Mouse (Mus musculus): Measurements from ENCODE around the gene Maml3. TPM values are rescaled to one million over a fixed set of nuclear protein-coding genes. Genes with fewer than 3 reads are reported as not detected.

Gene Maml3
- polyA plus RNA-seq, 1 experiment: 4.8 TPM

DNA sequence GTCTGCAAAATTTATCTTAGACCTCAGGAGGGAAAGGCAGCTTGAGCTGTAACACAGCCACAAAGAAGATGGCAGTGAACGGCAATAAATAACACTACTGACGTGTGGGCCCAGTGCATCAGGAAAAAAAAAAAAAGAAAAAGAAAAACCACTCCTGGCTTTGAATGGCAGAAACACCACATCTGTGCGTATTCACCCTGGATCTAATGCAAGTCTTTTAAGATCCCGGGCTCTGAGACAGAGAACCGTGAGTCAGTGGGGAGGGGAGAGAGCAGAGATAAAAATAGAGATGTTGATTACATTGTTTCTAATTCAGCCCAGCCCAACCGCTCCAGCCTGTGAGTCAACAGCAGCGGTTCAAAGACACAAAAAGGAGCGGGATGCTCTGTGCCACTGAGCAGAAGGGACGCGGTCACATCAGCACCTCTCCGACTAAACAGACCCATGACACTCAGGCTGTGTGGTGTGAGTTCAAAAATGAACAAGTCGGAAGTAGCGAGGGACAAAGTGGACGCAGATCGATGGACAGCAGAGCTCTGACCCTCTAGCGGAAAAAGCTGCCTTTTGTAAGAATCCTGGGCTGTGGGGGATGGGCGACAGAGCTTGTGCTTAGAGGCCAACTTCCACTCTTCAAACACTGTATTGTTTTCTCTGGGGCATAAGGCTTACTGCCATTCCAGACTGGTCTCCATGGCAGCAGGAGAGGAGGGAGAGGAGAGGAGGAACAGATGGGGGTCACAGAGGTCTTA is 316.1 kb downstream of the Maml3 start:
- DNase-seq (ENCODE audit: low spot score): peak; percentile 27

DNA sequence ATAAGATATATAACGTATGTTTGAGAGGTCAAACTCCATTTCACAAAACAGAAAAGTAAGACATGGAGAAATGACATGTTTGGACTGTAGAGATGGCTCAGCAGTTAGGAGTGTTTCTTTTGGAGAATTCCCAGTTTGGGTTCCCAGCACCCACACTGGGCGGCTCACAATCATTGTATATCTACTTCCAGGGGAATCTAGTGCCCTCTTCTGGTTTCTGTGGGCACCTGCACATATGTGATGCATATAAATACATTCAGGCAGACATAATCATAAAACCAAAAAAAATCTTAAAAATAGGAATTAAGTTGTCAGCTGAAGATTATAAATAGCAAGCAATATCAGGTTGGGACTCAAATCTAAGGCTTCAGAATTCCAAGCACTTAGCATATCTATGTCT is 316.9 kb downstream of the Maml3 start:
- no peak for DNase-seq (ENCODE audit: low spot score)

DNA sequence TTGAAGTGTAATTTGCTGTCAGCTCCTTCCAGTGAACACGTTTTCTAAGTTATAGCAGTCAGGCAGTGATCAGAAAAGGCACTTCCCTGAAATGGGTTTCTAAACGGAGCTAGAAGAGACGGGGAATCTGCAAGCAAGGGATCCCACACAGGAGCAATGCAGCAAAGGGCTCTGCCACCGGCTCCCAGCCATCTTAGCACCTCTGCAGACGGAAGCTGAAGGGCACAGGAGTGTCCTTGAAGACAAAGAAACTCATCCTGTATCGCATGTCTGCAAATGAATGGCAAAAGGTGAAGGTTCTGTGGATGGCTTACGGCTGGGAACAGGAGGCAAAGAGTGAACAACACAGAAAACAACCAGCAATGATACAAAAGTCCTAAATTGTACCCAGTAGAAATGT is 319.1 kb downstream of the Maml3 start:
- no peak for DNase-seq (ENCODE audit: low spot score)

DNA sequence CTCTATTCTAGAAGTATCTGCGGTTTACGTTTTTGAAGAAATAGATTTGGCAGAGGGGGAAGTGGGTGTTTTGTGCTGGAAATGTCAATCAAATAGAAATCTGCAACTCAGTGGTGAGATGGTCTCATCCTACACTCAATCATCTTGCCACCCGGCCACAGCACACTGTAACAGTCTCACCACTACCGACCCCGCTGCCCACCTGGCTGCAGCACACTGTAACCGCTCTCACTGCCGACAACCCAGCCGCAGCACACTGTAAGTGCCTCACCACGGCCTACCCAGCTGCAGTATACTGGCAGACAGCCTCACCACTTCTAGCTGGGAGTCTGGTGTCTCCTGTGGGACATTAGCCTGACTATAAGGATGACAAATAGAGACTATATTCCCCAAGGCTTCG is 322.7 kb downstream of the Maml3 start:
- DNase-seq (ENCODE audit: low spot score): no peak

DNA sequence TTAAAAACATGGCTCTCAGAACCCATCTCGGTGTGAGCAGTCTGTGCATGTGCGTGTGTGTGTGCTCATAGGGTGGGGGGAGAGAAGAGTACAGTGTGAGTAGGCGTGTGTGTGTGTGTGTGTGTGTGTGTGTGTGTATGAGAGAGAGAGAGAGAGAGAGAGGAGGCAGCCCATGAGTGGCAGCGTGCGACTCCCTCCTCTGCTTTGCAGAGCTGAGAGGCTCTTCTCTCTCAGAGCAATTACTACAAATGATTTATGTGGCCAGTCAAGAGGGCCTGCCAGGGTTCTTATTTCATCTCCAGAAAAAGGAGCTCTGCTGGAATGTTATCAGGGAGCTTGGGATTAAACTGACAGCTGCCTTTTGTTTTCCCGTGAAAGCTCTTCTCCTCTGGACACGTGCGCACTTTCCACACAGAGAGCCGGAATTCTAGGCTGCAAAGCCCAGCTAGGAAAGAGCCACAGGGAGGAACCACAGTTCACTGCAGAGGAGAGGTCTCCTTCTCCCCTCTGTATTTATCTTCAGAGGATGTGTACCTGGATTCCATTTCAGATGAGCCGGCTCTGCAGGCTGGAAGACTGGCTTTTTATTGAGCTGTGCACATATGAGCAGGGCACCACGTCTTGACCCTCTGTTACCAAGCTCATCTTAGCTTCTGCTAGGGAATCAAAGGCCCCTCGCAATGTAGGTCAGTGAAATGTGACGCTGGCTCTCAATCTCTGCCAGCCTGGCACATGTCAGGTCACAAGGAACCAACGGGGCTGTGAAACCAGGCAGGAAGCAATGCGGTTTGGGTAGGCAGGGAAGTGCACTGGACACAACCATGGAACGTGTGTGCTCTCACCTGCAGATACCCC is 325.9 kb downstream of the Maml3 start:
- no peak for DNase-seq (ENCODE audit: low spot score)

DNA sequence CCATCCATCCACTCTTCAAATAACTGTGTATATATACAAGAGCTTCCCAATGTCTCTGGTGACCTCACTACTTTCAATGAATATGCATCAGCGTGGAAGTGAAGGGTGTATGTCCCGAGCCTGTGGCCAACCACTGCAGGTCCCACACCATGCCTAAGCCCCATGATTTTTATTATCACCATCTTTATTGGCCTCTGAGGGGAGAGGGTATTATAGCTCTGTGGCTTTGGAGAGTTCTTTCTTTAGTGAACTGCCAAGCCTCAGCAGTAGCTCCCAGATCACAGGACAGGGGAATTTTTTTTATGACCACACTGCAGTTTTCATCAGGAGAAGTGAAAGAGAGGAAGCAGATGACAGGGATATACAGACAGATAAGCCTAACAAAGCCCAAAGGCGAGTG is 326.7 kb downstream of the Maml3 start:
- no peak for DNase-seq (ENCODE audit: low spot score)

DNA sequence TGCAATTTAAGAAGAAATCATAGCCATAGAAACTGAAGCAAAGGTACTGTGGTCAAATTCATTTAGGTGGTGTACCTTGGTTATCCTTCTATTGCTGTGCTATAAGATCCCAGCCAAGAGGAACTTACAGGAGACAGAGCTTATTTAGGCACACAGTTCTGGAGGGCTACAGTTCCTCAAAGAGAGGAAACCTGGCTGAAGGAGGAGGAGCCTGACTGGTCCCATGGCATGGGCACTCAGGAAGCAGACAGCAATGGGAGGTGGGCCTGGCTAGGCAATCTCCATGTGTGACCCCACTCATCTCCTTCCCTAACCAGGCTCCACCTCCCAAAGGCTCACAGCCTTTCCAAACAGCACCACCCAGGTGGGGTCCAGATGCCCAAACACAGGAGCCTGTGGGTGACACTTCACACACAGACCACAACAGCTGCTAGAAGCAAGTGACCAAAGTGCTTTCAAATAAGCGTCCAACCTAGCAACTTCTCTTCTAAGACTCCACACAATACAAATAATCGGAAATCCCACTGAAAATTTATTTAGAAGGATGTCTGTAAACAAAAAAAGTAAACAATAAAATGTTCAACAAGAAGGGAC is 328.8 kb downstream of the Maml3 start:
- no peak for DNase-seq (ENCODE audit: low spot score)

DNA sequence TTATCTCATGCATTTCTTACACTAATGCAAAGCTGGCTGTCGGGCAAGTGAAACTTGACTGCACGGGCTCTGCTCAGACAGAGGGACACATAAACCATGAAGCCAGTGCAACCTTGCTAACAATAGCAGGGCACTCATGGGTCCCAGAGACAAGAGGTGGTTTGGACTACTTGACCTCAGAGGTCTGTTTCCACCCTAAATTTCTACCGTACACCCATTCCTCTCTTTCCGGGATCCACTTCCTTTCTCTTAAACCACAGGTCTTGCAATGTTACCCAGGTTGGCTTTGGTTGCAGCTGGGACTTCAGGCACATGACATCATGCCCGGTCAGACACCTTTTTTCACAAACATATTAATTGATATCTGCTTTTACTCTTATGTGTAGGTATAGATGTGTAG is 331.3 kb downstream of the Maml3 start:
- DNase-seq (ENCODE audit: low spot score): no peak

DNA sequence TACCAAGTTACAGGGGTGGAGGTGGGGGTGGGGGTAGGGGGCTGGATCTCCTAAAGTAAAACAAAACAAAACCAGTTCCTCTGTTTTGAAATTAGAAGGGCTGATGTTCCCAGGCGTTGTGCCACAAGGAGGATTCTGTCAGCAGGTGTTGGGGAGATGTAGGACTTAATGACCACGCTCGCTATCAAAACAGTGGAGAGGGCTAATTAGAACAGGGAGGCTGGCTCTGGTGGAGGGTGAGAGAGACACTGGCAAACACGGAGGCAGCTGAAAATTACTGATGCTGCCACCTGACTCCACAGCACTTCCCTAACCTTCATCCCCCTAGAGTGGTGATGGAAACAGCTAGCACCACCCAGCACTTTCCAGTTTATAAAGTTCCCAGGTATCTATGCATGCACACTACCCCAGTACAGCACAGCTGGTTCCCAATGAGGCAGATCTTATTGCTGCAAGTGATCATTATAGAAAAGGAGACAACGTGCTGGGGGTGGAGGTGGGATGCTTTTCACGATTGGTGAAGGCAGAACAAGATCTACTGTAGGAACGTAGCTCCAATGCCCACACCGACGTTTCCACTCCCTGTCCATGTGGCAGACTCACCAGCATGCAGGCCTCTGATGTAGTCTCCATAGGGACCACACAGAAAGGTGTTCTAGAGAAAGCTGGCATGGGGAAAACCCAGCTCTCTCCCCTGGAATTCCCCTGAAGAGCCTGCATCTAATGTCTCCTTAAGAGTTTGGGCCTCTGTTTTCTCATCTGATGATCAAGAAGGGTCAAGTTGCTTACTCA is 332.8 kb downstream of the Maml3 start:
- no peak for DNase-seq (ENCODE audit: low spot score)

DNA sequence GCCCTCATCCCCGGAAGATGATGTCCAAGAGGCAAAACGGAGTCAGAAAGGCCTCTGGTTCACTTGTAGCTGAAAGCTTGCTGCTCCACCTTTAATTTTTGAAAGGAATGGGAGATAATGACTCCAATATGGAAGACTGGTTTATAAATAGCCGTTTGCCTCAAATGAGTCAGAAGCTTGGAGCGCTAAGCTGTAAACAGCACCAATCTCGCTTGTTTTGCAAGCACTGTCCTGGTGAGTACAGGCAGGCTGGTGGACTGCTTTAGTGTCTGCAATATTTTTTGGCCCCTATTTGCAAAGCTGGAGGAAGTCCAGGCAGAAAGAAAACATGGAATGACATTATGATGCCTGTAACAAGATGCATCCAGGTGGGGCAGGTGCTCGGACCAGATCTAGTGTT is 335.7 kb downstream of the Maml3 start:
- DNase-seq (ENCODE audit: low spot score): no peak

DNA sequence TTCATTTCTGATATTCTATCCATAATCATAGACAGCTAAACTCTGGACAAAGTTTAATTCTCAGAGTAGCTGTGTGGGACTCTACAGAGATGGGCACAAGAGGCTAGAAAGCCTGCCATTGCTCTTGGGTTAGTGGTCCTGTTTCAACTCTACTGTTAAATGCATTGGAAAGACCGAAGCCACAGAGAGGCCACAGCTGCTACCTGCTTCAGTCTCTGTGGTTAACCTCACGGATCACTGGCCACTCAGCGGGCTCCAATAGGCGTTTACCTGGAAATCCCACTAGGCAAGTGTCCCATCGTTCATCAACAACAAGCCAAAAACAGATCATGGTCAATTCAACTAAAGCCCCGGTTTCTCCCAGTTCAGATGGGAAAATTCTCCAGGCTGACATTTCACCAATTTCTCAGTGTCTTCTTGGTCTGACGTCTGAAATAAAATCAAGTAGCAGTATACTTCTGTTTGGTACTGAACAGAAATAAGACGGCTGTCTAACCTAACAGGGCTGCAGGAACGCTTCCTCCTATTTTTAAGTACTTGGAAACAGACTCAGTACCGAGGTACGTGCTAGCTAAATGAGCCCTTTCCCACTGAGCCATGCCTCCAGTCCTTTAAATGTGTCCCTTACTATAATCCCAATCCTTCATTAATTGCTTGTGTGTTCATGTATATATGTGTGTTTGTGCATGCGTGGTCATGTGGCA is 339.5 kb downstream of the Maml3 start:
- no peak for DNase-seq (ENCODE audit: low spot score)

DNA sequence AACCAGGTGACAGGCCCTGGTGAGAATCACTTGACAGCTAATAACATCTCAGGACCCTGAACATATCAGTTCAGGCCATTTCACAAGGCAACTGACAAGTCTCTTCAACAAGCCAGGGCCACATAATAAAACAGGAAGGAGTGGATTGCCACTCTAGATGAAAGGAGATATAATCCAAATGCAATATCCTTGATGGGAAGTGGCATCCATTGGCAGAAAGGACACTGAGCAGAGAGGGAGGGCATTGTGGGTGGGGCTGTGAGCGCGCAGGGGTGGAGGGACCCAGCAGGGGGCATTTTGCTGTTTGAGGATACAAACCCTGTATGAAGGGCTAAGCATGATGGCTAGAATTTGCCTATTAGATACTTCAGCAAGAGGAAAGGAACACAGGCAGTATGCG is 340.7 kb downstream of the Maml3 start:
- no peak for DNase-seq (ENCODE audit: low spot score)

DNA sequence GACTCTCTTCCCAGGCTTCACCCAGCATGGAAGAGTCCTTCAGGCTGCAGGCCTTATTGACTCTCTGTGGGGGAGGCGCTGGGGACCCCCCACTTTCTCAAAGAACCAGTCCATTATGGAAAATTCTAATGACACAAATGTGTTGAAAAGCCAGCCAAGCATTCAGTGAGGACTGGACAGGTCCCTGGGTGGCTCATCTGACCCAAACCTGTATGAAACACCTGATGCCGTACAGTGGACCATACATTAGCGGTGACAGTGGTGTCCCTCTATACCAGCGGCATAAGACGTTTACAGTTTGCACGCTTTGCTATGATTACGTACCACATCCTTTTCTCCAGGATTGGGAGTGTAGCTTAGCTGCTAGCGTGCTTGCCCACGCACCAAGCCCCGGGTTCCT is 342.0 kb downstream of the Maml3 start:
- DNase-seq (ENCODE audit: low spot score): no peak

DNA sequence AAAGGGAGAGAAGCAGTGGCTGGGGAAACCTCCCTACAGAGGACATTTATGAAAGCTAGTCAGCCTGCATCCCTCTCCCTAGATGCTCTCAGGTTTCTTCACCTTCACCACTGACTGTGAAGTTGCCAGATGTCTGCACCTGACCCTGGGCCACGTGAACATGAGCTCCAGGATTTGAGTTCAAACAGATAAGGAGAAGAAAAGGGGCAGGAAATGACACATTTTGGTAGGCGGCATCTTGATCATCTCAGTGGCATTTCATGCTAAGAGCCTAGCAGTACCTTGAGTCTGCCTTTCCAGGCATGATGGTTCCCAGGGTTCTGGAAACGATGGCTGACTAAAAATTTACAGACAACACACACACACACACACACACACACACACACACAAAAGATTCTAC is 345.3 kb downstream of the Maml3 start:
- DNase-seq (ENCODE audit: low spot score): no peak

DNA sequence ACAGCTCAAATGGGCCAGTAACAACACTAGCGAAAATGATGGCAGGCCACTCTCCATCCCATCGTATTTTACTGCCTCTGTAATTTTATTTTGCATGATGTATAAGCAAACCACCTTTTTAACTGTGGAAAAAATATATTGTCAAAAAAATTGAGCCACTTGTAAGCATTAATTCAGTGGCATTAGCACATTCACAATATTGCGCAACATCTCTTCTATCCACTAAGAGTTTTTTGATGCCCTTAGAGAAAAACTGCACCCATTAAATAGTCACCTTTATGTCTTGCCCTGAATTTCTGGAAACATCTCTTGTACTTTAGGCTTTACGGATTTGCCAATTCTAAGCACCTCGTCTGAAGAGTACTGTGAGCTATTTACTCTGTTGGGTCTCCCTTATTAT is 347.8 kb downstream of the Maml3 start:
- DNase-seq (ENCODE audit: low spot score): no peak

DNA sequence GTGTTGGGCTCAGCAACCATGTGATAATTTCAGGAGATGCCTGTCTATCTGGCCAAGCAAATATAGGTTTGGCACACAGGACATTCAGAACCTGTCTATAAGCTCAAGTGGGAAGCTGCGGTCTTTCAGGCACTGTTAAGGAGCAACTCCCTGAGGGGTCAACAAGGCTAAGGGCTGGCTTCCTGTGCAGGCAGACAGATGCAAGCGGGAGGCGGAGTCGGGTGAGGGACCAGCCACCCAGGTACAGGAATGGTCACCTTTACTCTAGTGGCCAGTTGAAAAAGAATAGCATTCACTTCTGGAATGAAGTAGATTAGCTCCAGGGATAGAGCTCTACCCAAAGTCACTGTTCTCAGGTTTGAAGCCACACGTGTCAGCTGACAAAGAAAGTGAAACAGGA is 348.6 kb downstream of the Maml3 start:
- no peak for DNase-seq (ENCODE audit: low spot score)

DNA sequence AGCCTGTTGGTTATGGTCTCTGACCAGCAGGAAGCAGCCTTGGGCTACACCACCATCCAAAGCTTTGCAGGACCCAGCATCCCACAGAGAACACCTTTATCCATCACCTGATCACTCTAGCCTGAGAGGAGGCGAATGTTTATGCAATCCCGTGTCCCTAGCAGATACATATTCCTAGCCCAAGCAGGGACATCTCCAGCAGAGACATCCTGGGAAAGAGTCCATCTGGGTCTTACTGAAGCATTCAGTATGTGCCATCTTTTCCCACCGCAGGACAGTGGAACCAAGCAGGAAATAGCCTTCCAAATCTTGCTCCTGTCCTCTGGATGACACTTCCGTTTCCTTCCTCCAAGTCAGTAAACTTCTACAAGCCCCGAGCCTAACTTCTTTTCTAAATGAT is 351.6 kb downstream of the Maml3 start:
- DNase-seq (ENCODE audit: low spot score): no peak

DNA sequence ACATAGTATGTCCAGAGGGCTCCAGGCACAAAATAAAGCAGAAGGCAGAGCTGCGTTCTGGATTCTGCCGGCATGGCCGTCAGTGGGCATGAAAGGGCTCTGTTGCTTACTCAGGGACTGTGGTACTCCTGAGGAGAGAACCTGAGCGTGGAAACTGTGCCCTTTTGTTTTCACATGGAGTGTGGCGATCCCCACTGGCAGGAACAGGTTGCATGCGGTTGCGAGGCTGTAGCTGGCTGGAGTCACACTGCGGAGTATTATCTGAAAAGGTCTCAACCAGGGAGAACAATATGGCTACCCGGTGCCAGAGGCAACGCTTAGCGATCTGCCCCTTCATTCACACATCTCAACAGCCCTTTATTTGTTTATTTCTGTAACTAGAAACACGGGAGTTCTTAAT is 353.4 kb downstream of the Maml3 start:
- no peak for DNase-seq (ENCODE audit: low spot score)

DNA sequence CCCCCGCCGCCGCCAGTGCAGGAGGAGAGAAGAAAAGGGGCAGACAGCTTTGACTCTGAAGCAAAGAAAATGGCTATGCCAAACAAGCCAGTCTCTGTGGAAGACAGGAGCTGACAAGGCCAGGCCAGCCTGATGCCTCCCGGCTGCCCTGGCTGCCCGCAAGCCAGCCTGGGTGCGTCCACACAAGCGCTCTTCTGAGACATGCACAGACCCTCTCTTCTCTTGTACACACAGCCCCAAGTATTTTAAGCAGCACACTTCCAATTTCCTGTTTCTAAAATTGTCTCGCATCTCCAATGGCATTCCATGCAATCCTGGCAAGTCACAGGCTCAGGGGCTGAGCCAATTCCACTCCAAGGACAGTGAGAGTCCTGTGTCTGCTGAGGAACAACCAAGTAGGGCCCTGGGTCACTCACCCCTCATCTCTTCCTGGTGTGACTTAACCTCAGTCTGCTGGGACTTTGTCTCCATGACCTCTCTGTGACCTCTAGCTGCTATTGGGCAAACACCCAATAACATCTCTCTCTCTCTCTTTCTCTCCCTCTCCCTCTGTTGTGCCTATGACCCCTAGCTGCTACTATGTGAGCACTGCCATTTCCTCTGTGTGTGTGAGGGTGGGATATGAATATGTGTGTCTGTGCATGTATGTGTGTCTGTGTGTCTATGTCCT is 354.9 kb downstream of the Maml3 start:
- DNase-seq (ENCODE audit: low spot score): no peak

DNA sequence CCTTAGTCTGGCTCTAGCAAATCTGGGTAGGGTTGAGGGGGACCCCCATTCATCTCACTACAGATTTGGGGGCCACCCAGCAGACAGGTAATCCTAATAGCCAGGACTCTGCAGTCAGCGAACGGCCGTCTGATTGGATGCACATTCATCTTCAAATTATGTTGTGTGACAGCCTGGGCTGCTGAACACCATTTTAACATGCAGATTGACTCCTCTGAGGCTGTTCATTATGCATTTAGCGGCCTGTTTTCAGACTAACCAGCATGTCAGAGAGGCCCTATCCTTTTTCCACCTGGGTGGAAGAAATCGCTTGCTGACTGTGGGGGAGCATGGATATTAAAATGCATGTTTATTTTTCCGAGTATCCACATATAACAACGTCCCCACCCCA is 355.5 kb downstream of the Maml3 start:
- DNase-seq (ENCODE audit: low spot score): no peak

Data from urinary bladder, adult 2 months (tissue).